Mouse (Mus musculus): Measurements from ENCODE around the gene Rfxank.

Rfxank gene

GRCm38 (mm10) chr8:70110451-70110850 lies 28.5 kb downstream of the Rfxank start:
- in situ Hi-C loops (cut with MboI, MseI) = no loop called here

DNA sequence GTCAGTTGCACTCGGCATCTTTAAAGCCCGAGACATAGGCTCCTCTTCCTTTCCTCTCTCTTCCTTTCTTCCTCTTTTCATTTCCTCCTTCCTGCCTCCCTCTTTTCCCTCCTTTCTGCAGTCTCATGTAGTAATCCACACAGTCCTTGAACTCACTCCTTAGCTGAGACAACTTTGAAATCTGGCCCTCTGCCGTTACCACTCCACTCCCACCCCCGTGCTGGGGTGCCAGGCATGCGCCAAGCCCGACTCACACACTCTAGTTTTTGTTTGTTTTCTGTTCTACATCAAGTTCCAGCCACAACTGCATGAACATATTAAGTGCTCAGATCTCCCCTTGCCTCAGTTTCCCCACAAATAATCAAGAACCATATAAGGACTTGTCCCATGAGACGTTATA lies 34.0 kb downstream of the Rfxank start:
- in situ Hi-C loops (cut with MboI, MseI) = no loop called here

DNA sequence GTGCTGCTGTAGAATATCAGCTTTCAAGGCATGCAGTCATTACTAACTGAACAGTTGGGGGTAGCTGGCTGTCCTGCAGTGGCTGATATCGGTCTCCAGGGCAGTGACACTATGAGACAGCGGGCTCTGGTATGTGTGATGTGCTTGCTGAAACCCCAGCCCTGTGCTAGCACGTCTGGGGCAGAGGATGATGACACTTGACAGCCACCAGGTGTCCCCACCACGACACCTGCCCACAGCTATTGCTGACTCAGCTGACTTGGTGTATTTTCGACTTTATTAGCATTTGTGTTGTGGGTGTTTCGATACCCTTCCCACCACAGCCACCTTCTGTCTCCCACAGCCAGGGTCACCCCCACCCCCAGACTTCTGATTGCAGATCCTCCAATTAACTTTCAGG lies 34.4 kb downstream of the Rfxank start:
- in situ Hi-C loops (cut with MboI, MseI) = no loop called here

DNA sequence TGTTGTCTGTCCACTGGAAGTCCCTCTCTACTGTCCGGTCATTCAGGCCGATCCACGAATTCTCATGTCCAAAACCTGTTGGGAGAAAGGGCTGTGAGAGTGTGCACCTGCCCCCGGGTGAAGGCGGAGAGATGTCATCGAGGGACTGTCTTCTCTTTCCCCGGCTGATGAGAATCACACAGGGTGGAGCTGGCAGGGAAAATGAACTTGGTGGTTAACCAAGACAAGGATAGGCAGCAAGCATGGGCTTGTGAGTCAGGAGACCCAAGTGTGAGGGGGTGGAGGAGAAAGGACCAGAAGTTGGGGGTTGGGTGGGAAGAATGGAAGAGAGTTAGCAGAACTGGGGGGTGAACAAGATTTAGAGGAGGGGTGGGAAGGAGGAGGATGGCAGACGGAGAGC lies 38.7 kb downstream of the Rfxank start:
- in situ Hi-C loops (cut with MboI, MseI) = no loop called here

DNA sequence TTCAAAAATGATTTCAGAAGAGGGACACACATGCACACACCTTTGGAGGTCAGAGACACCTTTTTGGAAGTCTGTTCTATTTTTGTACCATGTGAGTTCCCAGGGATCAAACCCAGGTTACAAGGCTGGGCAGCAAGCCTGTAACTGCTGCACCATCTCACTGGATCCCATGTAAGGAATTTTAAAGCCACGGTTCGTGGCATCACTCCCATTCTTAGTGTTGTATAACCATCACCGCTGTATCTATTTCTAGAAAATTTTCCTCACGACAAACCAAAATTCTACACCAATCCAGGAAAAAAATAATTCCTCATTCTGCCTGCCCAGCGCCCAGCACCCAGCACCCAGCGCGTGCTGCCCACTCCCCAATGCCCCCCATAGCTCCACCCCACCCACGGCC lies 39.7 kb downstream of the Rfxank start:
- in situ Hi-C loops (cut with MboI, MseI) = no loop called here

- in situ Hi-C loops (cut with MboI, MseI) = no loop called here
Observed at GRCm38 (mm10) chr8:70092786-70093185, 46.2 kb downstream of the Rfxank start.

DNA sequence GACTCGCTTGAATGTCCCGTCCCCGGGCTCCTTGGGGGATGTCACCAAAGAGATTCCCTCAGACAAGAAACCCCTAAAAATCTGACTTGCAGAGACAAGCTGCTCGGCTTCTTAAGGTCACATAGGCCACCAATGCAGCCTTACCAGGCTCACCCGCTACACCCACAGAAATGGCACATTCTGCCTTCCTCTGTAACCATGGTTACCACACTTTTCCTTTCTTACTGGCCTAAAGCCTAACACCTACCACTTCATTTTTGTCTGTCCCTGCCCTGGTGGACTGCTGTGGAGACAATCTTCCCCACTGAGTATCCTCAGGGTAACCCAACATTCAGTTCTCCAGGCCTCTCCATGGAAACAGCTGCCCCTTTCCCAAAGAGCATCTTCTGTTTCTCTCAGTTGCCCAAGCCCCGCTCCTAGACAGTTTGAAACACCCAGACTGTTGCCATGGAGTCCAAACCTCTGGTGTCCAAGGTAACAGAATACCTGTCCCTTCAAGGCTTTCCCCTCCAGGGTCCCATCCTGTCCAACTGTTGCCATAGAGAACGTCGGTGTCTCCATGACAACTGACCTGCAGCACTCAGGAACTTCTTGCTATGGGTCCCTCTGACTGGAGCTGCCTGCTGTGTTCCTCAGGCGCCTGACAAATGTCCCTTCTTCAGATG lies 49.5 kb downstream of the Rfxank start:
- in situ Hi-C loops (cut with MboI, MseI) = no loop called here

- in situ Hi-C loops (cut with MboI, MseI) = no loop called here
Observed at GRCm38 (mm10) chr8:70087836-70088650, 50.9 kb downstream of the Rfxank start.

- in situ Hi-C loops (cut with MboI, MseI) = no loop called here
Observed at GRCm38 (mm10) chr8:70087237-70087636, 51.7 kb downstream of the Rfxank start.

DNA sequence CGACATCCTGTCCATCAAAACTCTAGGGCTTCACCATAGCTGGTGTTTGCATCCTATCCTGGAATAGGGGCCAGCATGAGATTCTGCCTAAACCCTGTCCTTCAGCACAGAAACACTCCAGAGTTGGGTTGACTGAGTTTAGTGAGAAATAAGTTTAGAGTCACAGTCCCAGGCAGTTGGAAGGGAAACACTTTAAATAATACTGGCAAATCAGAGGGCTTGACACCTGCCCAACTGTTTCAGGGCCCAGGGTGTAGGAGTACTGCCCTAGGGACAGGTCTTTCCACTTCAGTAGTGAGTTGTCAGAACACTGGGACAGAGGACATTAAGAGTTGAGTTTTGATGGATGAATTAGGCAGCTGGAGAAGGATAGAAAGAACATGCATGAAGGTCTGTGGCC lies 52.8 kb downstream of the Rfxank start:
- in situ Hi-C loops (cut with MboI, MseI) = no loop called here

GRCm38 (mm10) chr8:70084191-70085065 lies 54.5 kb downstream of the Rfxank start:
- in situ Hi-C loops (cut with MboI, MseI) = no loop called here

DNA sequence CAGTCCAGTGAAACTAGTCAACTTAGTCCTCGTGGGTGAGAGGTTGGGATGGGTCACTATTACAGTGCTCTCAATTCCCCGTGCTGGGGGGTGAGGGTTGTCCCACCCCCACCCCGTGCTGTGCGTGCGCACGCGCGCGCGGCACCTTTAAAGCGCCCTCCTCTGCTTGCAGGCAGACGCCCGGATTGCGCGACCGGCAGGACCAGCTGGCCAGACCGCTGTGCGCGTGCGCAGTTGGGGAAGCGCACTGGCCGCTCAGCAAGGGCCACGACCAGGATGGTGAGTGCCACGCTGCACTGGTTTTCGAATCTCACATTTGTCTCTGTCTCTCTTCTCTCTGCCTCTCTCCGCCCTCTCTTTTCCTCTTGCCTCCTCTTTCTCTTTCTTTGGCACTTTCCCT lies 55.7 kb downstream of the Rfxank start, which contains the start of gene Hapln4:
Gene Hapln4, plus strand, starts transcription at position 173 of the 400 bp plus-strand sequence.
- in situ Hi-C loops (cut with MboI, MseI) = no loop called here

GRCm38 (mm10) chr8:70081976-70082375 lies 57.0 kb downstream of the Rfxank start:
- in situ Hi-C loops (cut with MboI, MseI) = no loop called here
